Mouse (Mus musculus) liver, embryonic 14.5 days (tissue): ENCODE data around the gene Atp6v0b. TPM values are rescaled to one million over a fixed set of nuclear protein-coding genes. Genes with fewer than 3 reads are reported as not detected.

Source experiments
- ATAC-seq: fragments of 200-750 bp; cut with Nextera tagmentation; 2 replicates; pipeline ENCODE4 v1.8.0; 2017; ENCODE audit warnings: moderate number of reproducible peaks, mild to moderate bottlenecking, moderate library complexity; ENCODE audit not compliant: insufficient read depth
- DNase-seq, 3 experiments: peaks; one replicate each; pipeline ENCODE4 v3.0.0-alpha.2; 2012 to 2013; ENCODE audit warnings: low read depth in 3 of 3, low spot score in 3 of 3
- H3K27ac ChIP-seq: fragments of 300-500 bp; sonication (generic); 2 replicates; pipeline ENCODE4 v1.5.1; 2014; ENCODE audit warnings: moderate library complexity, mild to moderate bottlenecking, control low read depth, inconsistent platforms
- H3K27me3 ChIP-seq: fragments of 300-500 bp; sonication (generic); 2 replicates; pipeline ENCODE4 v1.6.1; 2014; ENCODE audit warnings: mild to moderate bottlenecking, low read length, moderate library complexity; ENCODE audit not compliant: control insufficient read depth, insufficient read depth
- H3K36me3 ChIP-seq: fragments of 300-500 bp; sonication (generic); replicated peaks from 2 replicates; pipeline ENCODE4 v1.6.1; 2014; ENCODE audit warnings: low read depth; ENCODE audit not compliant: control insufficient read depth, insufficient read depth
- H3K4me1 ChIP-seq, 2 experiments: fragments of 200-500 bp in 1 of 2; fragments of 300-500 bp in 1 of 2; sonication (generic) in 1 of 2; replicated peaks; 2 replicates each; pipeline ENCODE4 v1.6.1; 2012 to 2014; ENCODE audit warnings: antibody characterized with exemption in 1 of 2, inconsistent platforms in 1 of 2, low read length in 1 of 2; ENCODE audit not compliant: control insufficient read depth in 2 of 2, insufficient read depth in 2 of 2
- H3K4me2 ChIP-seq: fragments of 300-500 bp; sonication (generic); 2 replicates; pipeline ENCODE4 v1.6.1; 2014; ENCODE audit warnings: low read depth, mild to moderate bottlenecking, control low read depth, moderate library complexity
- H3K4me3 ChIP-seq, 2 experiments: fragments of 200-500 bp in 1 of 2; fragments of 300-500 bp in 1 of 2; sonication (generic) in 1 of 2; 2 replicates each; pipeline ENCODE4 v1.5.1; 2012 to 2014; ENCODE audit warnings: low read depth in 2 of 2, low read length in 2 of 2, mild to moderate bottlenecking in 2 of 2, control low read depth in 1 of 2, inconsistent platforms in 1 of 2, moderate library complexity in 1 of 2; ENCODE audit not compliant: insufficient read depth in 1 of 2
- H3K9ac ChIP-seq: fragments of 300-500 bp; sonication (generic); replicated peaks from 2 replicates; pipeline ENCODE4 v1.6.1; 2014; ENCODE audit warnings: mild to moderate bottlenecking, control low read depth, moderate library complexity
- H3K9me3 ChIP-seq: fragments of 300-500 bp; sonication (generic); 2 replicates; pipeline ENCODE4 v1.6.1; 2016; ENCODE audit warnings: low read length, mixed read lengths; ENCODE audit not compliant: control insufficient read depth
- CTCF ChIP-seq: IDR thresholded peaks from 2 replicates; pipeline ENCODE4 v1.5.1; 2016; ENCODE audit warnings: antibody characterized with exemption, low read depth, control low read depth
- EP300 ChIP-seq: IDR thresholded peaks from 2 replicates; pipeline ENCODE4 v1.6.1; 2016; ENCODE audit warnings: antibody characterized with exemption, low read depth
- WGBS: fragments of 180-500 bp; shearing (Covaris S2); extraction: QIAGEN DNeasy Blood & Tissue Kit; methylation state at CpG from one replicate; pipeline ENCODE4 v1.1.7; 2014; ENCODE audit not compliant: insufficient replicate concordance; 5-methylcytosine and 5-hydroxymethylcytosine counted together
- polyA plus RNA-seq, 2 experiments: library from polyadenylated mRNA; depleted of rRNA in 1 of 2; stranded (reverse) in 1 of 2; unstranded in 1 of 2; fragments of >200 nt; fragmentation: Nextera tagmentation in 1 of 2; extraction: Ambion mirVana in 1 of 2; gene quantifications; 2 replicates each; pipeline versions ENCODE4 v1.2.1 to v1.2.3; 2012 to 2014

Atp6v0b gene
- 118 and 122 TPM in 2 replicates for polyA plus RNA-seq (2012; rRNA removed)
- 152 and 165 TPM in 2 replicates for polyA plus RNA-seq (2014; fragmentation: Nextera tagmentation; extraction: Ambion mirVana)

GRCm38 (mm10) chr4:117887133-117887532, at the start of gene Atp6v0b:
Gene Atp6v0b (minus strand): TSS chr4:117887333.
- WGBS, result under 1% methylated on average over 25 of the region's 37 CpGs
- Histone ChIP-seq H3K36me3 (peaks cover 21% of the 10 kb centered on the region), H3K9ac (peak within 1 kb of the TSS; percentile 96)

GRCm38 (mm10) chr4:117934081-117934480, 46.9 kb upstream of the Atp6v0b start:
- H3K27me3 ChIP-seq, result peaks cover 15% of the 10 kb centered on the region
- ATAC-seq (no peak), DNase-seq (no peak)
- H3K4me3 ChIP-seq, result no peak overlapping the region
- no peak for TF ChIP-seq EP300
- no peak for TF ChIP-seq CTCF
- H3K9ac ChIP-seq, result no peak overlapping the region
- peaks cover 2 to 11% of the 10 kb centered on the region in 2 experiments for H3K4me1 ChIP-seq
- WGBS, result 69% methylated on average over 4 of the region's 4 CpGs
- no peak overlapping the region for H3K4me2 ChIP-seq
- peaks cover 3% of the 10 kb centered on the region for H3K9me3 ChIP-seq
- no peak overlapping the region for H3K27ac ChIP-seq
- H3K36me3 ChIP-seq, result no peaks in the 10 kb centered on the region

More at GRCm38 (mm10) chr4:117887133-117887532, at the start of gene Atp6v0b:
- H3K4me1 ChIP-seq, result peaks cover 8 to 17% of the 10 kb centered on the region in 2 experiments
- peak; percentile 89 for ATAC-seq
- no peak for TF ChIP-seq EP300
- no peak for TF ChIP-seq CTCF
- H3K9me3 ChIP-seq, result no peaks in the 10 kb centered on the region
- peak within 1 kb of the TSS; percentile 86 to 94 for H3K4me3 ChIP-seq
- H3K27ac ChIP-seq, result peak within 1 kb of the TSS; percentile 69
- peak; percentile 81 to 84 (median 82) for DNase-seq
- peak within 1 kb of the TSS; percentile 80 for H3K4me2 ChIP-seq
- peaks cover 15% of the 10 kb centered on the region for H3K27me3 ChIP-seq

GRCm38 (mm10) chr4:117933248-117933647, 46.1 kb upstream of the Atp6v0b start:
- ATAC-seq (no peak), DNase-seq (no peak)
- H3K9me3 ChIP-seq, result peaks cover 3% of the 10 kb centered on the region
- 71% methylated on average over 5 of the region's 5 CpGs for WGBS
- no peak overlapping the region for H3K9ac ChIP-seq
- H3K4me1 ChIP-seq, result peaks cover 7 to 17% of the 10 kb centered on the region in 2 experiments
- H3K4me3 ChIP-seq, result no peak overlapping the region
- no peaks in the 10 kb centered on the region for H3K36me3 ChIP-seq
- H3K27ac ChIP-seq, result no peak overlapping the region
- H3K27me3 ChIP-seq, result peaks cover 19% of the 10 kb centered on the region
- no peak overlapping the region for H3K4me2 ChIP-seq
- TF ChIP-seq EP300 (no peak), CTCF (no peak)

- H3K4me2 ChIP-seq, result peak within 1 kb of the TSS; percentile 64
- peak within 1 kb of the TSS; percentile 58 to 63 for H3K4me3 ChIP-seq
- H3K27ac ChIP-seq, result peak within 1 kb of the TSS; percentile 87
- H3K27me3 ChIP-seq, result peaks cover 55% of the 10 kb centered on the region
- DNase-seq (no peak), ATAC-seq (peak; percentile 5; the same call in 1 of the 2 replicates)
- TF ChIP-seq EP300, result no peak
- no peak for TF ChIP-seq CTCF
- peaks cover 16 to 30% of the 10 kb centered on the region in 2 experiments for H3K4me1 ChIP-seq
- H3K36me3 ChIP-seq, result no peaks in the 10 kb centered on the region
- WGBS, result 2% methylated on average over 33 of the region's 33 CpGs
- H3K9ac ChIP-seq, result peak within 1 kb of the TSS; percentile 83
- H3K9me3 ChIP-seq, result peaks cover 3% of the 10 kb centered on the region
Measured at GRCm38 (mm10) chr4:117929391-117929881, 42.3 kb upstream of the Atp6v0b start, which contains the start of gene Artn. Gene Artn (minus strand): TSS chr4:117929763.

GRCm38 (mm10) chr4:117928699-117929241, 41.6 kb upstream of the Atp6v0b start:
- ATAC-seq (peak; percentile 92), DNase-seq (peak; percentile 90 to 92 (median 91))
- Histone ChIP-seq H3K9me3 (peaks cover 3% of the 10 kb centered on the region), H3K27ac (peak overlapping the region; percentile 87), H3K27me3 (peaks cover 62% of the 10 kb centered on the region), H3K9ac (peak overlapping the region; percentile 83), H3K36me3 (no peaks in the 10 kb centered on the region), H3K4me3 (peak overlapping the region; percentile 58 to 63), H3K4me1 (peaks cover 16 to 32% of the 10 kb centered on the region in 2 experiments), H3K4me2 (peak overlapping the region; percentile 64)
- 2% methylated on average over 13 of the region's 13 CpGs for WGBS
- peak; percentile 85 for TF ChIP-seq CTCF
- peak; percentile 93 for TF ChIP-seq EP300
